Mouse (Mus musculus) forebrain, postnatal 0 days (tissue): ENCODE results near the gene Otx2. TPM values are rescaled to one million over a fixed set of nuclear protein-coding genes. Genes with fewer than 3 reads are reported as not detected.

Source experiments
- ATAC-seq: fragments of 200-750 bp; cut with Nextera tagmentation; 2 replicates; pipeline ENCODE4 v1.8.0; 2017; ENCODE audit warnings: mild to moderate bottlenecking, moderate library complexity
- DNase-seq: peaks from one replicate; pipeline ENCODE4 v3.0.0-alpha.2; 2015
- H3K27ac ChIP-seq: fragments of 300-500 bp; sonication (generic); 2 replicates; pipeline ENCODE4 v1.5.1; 2014; ENCODE audit warnings: low read depth, mild to moderate bottlenecking, antibody characterized with exemption, low read length, moderate library complexity, mixed read lengths
- H3K27me3 ChIP-seq: fragments of 300-500 bp; sonication (generic); 2 replicates; pipeline ENCODE4 v1.6.1; 2014; ENCODE audit warnings: mild to moderate bottlenecking, low read length, mixed read lengths; ENCODE audit not compliant: insufficient read depth
- H3K36me3 ChIP-seq: fragments of 300-500 bp; sonication (generic); 2 replicates; pipeline ENCODE4 v1.6.1; 2014; ENCODE audit warnings: mild to moderate bottlenecking, moderate library complexity; ENCODE audit not compliant: insufficient read depth
- H3K4me1 ChIP-seq: fragments of 300-500 bp; sonication (generic); 2 replicates; pipeline ENCODE4 v1.6.1; 2014; ENCODE audit warnings: antibody characterized with exemption; ENCODE audit not compliant: insufficient read depth
- H3K4me2 ChIP-seq: fragments of 300-500 bp; sonication (generic); 2 replicates; pipeline ENCODE4 v1.6.1; 2014; ENCODE audit warnings: low read depth, mild to moderate bottlenecking, moderate library complexity
- H3K4me3 ChIP-seq: fragments of 300-500 bp; sonication (generic); 2 replicates; pipeline ENCODE4 v1.5.1; 2014; ENCODE audit warnings: low read depth, low read length, mixed read lengths
- H3K9ac ChIP-seq: fragments of 300-500 bp; sonication (generic); 2 replicates; pipeline ENCODE4 v1.6.1; 2014; ENCODE audit warnings: mild to moderate bottlenecking
- H3K9me3 ChIP-seq: fragments of 300-500 bp; sonication (generic); 2 replicates; pipeline ENCODE4 v1.6.1; 2016; ENCODE audit warnings: low read length
- CTCF ChIP-seq: sonication (generic); IDR thresholded peaks from 2 replicates; pipeline ENCODE4 v1.5.1; 2016; ENCODE audit warnings: antibody characterized with exemption, control low read depth, low read depth
- WGBS: fragments of 180-500 bp; shearing (Covaris S2); extraction: QIAGEN DNeasy Blood & Tissue Kit; methylation state at CpG from one replicate; pipeline ENCODE4 v1.1.7; 2014; 5-methylcytosine and 5-hydroxymethylcytosine counted together
- polyA plus RNA-seq: library from polyadenylated mRNA; unstranded; fragments of >200 nt; fragmentation: Nextera tagmentation; extraction: Ambion mirVana; gene quantifications from 2 replicates; pipeline ENCODE4 v1.2.1, GENCODE M21; 2015
- total RNA-seq: library from RNA; depleted of rRNA; stranded (reverse); fragments of >200 nt; gene quantifications from 2 replicates; pipeline ENCODE4 v1.2.3, GENCODE M21; 2014

Otx2 gene
- total and polyA plus RNA-seq, 2 experiments from 2014 or later = 12.9 to 15.0 TPM

- WGBS = 22% methylated on average over 11 of the region's 11 CpGs
- H3K27me3 ChIP-seq = peaks cover 8% of the 10 kb centered on the region; the same call in 1 of the 2 replicates
- H3K36me3 ChIP-seq = no peaks in the 10 kb centered on the region
- ATAC-seq (0 out of 2 replicates have a peak, but pooled peaks have one; percentile 1), DNase-seq (no peak)
- H3K4me1 ChIP-seq = peaks cover 11% of the 10 kb centered on the region; the same call in 1 of the 2 replicates
- no peak overlapping the region for H3K27ac ChIP-seq
- TF ChIP-seq CTCF = no peak
- no peak overlapping the region for H3K9ac ChIP-seq
- peak overlapping the region; percentile 52; the same call in 1 of the 2 replicates for H3K4me2 ChIP-seq
- no peaks in the 10 kb centered on the region for H3K9me3 ChIP-seq
- H3K4me3 ChIP-seq = peak overlapping the region; percentile 29; the same call in 1 of the 2 replicates
Observed at GRCm38 (mm10) chr14:48710062-48710870, 36.6 kb upstream of the Otx2 start.

DNA sequence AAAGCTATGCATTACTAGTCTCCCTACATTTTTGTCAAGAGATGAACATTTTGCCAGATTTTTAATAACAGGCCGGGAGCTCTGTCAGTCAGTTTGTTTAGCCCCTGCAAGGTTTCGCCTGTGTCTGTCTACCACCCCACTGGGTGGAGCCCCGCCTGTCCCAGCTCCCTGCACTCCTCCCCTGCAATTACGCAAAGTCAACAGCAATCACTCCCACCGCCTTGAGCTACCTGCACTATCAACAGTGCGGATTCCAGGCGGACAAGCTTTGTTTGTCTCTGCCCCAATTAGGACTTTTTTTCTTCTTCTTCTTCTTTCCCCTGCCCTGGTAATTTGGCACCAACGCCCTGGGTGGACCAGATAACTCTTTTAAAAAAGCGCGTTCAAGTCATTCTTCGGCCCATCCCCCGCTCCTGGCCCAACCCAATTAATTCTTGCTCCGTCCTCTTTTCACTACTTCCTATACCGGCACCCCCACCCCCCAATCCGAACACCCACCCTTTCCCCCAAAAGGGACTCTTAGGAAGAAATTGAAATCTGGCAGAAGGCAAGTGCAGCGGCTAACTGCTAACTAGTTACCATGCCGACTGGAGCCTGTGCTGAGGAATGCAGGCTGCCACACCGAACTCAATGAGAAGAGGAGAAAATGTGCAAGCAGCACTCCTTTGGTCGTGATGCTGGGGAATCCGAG lies 35.9 kb upstream of the Otx2 start:
- Histone ChIP-seq H3K27ac (no peak overlapping the region), H3K27me3 (peaks cover 8% of the 10 kb centered on the region; the same call in 1 of the 2 replicates), H3K4me2 (peak overlapping the region; percentile 52), H3K9ac (no peak overlapping the region), H3K36me3 (no peaks in the 10 kb centered on the region), H3K4me3 (peak overlapping the region; percentile 29), H3K9me3 (no peaks in the 10 kb centered on the region), H3K4me1 (peaks cover 11% of the 10 kb centered on the region; the same call in 1 of the 2 replicates)
- DNase-seq (peak; percentile 76), ATAC-seq (peak; percentile 93)
- under 1% methylated on average over 20 of the region's 20 CpGs for WGBS
- no peak for TF ChIP-seq CTCF

DNA sequence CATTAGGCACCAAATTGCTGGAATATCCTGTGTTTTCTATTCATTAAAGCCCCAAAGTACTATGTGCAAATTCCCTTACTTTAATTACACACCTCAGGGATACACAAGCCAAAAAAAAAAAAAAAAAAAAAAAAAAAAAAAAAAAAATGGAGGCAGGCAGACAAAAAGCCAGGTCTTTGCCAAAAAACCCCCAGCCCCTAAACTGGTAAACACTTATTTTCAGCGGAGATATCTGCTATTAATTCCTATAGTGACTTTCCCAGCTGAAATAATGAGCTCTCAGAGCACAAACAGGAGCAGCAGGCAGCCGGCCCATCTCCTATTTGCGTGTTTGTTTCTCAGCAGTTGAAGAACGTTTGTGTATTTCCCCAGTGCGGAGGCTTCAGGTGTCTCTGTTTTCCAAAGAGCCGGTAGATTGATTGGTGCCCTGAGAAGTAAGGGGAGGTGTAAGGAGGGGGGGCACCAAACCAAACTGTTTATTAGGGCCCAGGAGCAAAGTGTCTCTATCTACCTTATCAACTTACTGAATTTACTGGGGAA lies 34.3 kb upstream of the Otx2 start:
- no peak overlapping the region for H3K27ac ChIP-seq
- H3K27me3 ChIP-seq = peaks cover 8% of the 10 kb centered on the region; the same call in 1 of the 2 replicates
- H3K4me2 ChIP-seq = no peak overlapping the region
- H3K9me3 ChIP-seq = no peaks in the 10 kb centered on the region
- ATAC-seq (no peak), DNase-seq (no peak)
- no peak overlapping the region for H3K4me3 ChIP-seq
- H3K9ac ChIP-seq = no peak overlapping the region
- H3K36me3 ChIP-seq = no peaks in the 10 kb centered on the region
- 6% methylated on average over 6 of the region's 6 CpGs for WGBS
- peaks cover 11% of the 10 kb centered on the region; the same call in 1 of the 2 replicates for H3K4me1 ChIP-seq
- TF ChIP-seq CTCF = no peak

- ATAC-seq (no peak), DNase-seq (no peak)
- Histone ChIP-seq H3K27me3 (peaks cover 8% of the 10 kb centered on the region; the same call in 1 of the 2 replicates), H3K4me2 (no peak overlapping the region), H3K4me1 (peaks cover 11% of the 10 kb centered on the region; the same call in 1 of the 2 replicates), H3K4me3 (no peak overlapping the region), H3K9me3 (no peaks in the 10 kb centered on the region), H3K27ac (no peak overlapping the region), H3K9ac (no peak overlapping the region), H3K36me3 (no peaks in the 10 kb centered on the region)
- TF ChIP-seq CTCF = no peak
- WGBS = 32% methylated on average over 5 of the region's 5 CpGs
Observed at GRCm38 (mm10) chr14:48707391-48707790, 33.8 kb upstream of the Otx2 start.

GRCm38 (mm10) chr14:48700790-48701370 lies 27.3 kb upstream of the Otx2 start:
- no peak overlapping the region for H3K9ac ChIP-seq
- H3K4me3 ChIP-seq = no peak overlapping the region
- no peak for TF ChIP-seq CTCF
- H3K4me2 ChIP-seq = no peak overlapping the region
- DNase-seq (no peak), ATAC-seq (no peak)
- H3K27me3 ChIP-seq = no peaks in the 10 kb centered on the region
- WGBS = 36% methylated on average over 8 of the region's 8 CpGs
- H3K27ac ChIP-seq = no peak overlapping the region
- H3K9me3 ChIP-seq = no peaks in the 10 kb centered on the region
- H3K4me1 ChIP-seq = no peaks in the 10 kb centered on the region
- no peaks in the 10 kb centered on the region for H3K36me3 ChIP-seq

GRCm38 (mm10) chr14:48679590-48679989 lies 6.0 kb upstream of the Otx2 start:
- WGBS = 77% methylated on average over 5 of the region's 5 CpGs
- H3K4me1 ChIP-seq = no peaks in the 10 kb centered on the region
- H3K9ac ChIP-seq = no peak overlapping the region
- peaks cover 27% of the 10 kb centered on the region for H3K27me3 ChIP-seq
- no peaks in the 10 kb centered on the region for H3K36me3 ChIP-seq
- ATAC-seq = no peak
- no peak overlapping the region for H3K27ac ChIP-seq
- no peak for DNase-seq
- H3K4me2 ChIP-seq = no peak overlapping the region
- H3K4me3 ChIP-seq = no peak overlapping the region
- TF ChIP-seq CTCF = no peak
- H3K9me3 ChIP-seq = no peaks in the 10 kb centered on the region
